Mouse (Mus musculus) megakaryocyte, embryonic 14.5 days (primary cell): ENCODE measurements around the gene Doc2b.

Experiments
- FLI1 ChIP-seq: IDR thresholded peaks from 2 replicates; pipeline ENCODE4 v1.6.1; 2012; ENCODE audit warnings: low read length, inconsistent platforms, mixed read lengths
- GATA1 ChIP-seq: IDR thresholded peaks from 3 replicates; pipeline ENCODE4 v1.6.1; 2012; ENCODE audit warnings: mixed read lengths, low read length, inconsistent platforms, borderline replicate concordance

DNA sequence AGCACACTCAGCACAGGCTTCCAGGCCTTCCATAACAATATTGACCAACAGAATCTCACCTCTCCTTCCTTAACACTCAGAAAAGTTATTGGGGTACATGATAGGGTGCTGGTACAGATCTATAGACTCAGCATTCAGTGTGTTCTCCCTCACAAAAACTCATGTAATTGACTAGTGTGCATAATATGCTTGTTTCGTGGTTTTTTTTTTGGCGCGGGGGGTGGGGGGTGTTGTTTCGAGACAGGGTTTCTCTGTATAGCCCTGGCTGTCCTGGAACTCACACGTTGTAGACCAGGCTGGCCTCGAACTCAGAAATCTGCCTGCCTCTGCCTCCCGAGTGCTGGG lies 57.4 kb downstream of the Doc2b start:
- TF ChIP-seq GATA1 (no peak), FLI1 (no peak)
